Mouse (Mus musculus) heart, embryonic 13.5 days (tissue): ENCODE measurements at regions not wholly inside any gene's neighbourhood (a gene's known extent, or its start where the extent isn't known, plus 50 kb on each side); places are given as distances from the start of the nearest gene placed in this dataset.

Source experiments
- ATAC-seq: fragments of 200-750 bp; cut with Nextera tagmentation; 2 replicates; pipeline ENCODE4 v1.8.0; 2017; ENCODE audit warnings: moderate TSS enrichment; ENCODE audit not compliant: insufficient number of reproducible peaks, low FRiP score, low TSS enrichment; ENCODE audit errors: extremely low read depth
- H3K27ac ChIP-seq: fragments of 300-500 bp; sonication (generic); replicated peaks from 2 replicates; pipeline ENCODE4 v1.5.1; 2015; ENCODE audit warnings: moderate library complexity, mild to moderate bottlenecking, inconsistent platforms
- H3K27me3 ChIP-seq: fragments of 300-500 bp; sonication (generic); replicated peaks from 2 replicates; pipeline ENCODE4 v1.6.1; 2015; ENCODE audit warnings: mild to moderate bottlenecking, inconsistent platforms
- H3K36me3 ChIP-seq: fragments of 300-500 bp; sonication (generic); 2 replicates; pipeline ENCODE4 v1.6.1; 2015; ENCODE audit warnings: mild to moderate bottlenecking, inconsistent platforms
- H3K4me1 ChIP-seq: fragments of 300-500 bp; sonication (generic); 2 replicates; pipeline ENCODE4 v1.6.1; 2015; ENCODE audit warnings: inconsistent platforms
- H3K4me2 ChIP-seq: fragments of 300-500 bp; sonication (generic); 2 replicates; pipeline ENCODE4 v1.6.1; 2015; ENCODE audit warnings: inconsistent platforms, mild to moderate bottlenecking, moderate library complexity
- H3K4me3 ChIP-seq: fragments of 300-500 bp; sonication (generic); 2 replicates; pipeline ENCODE4 v1.5.1; 2015; ENCODE audit warnings: moderate library complexity, mild to moderate bottlenecking, inconsistent platforms
- H3K9ac ChIP-seq: fragments of 300-500 bp; sonication (generic); 2 replicates; pipeline ENCODE4 v1.6.1; 2015; ENCODE audit warnings: inconsistent platforms, mild to moderate bottlenecking, moderate library complexity
- H3K9me3 ChIP-seq: fragments of 300-500 bp; sonication (generic); 2 replicates; pipeline ENCODE4 v1.6.1; 2016; ENCODE audit warnings: inconsistent platforms
- WGBS: fragments of 180-500 bp; shearing (Covaris S2); methylation state at CpG from one replicate; pipeline ENCODE4 v1.1.7; 2015; ENCODE audit warnings: mixed read lengths; 5-methylcytosine and 5-hydroxymethylcytosine counted together

- H3K36me3 ChIP-seq, result no peaks in the 10 kb centered on the region
Observed at GRCm38 (mm10) chr12:16060461-16060860, 243.7 kb upstream of the Trib2 start.

GRCm38 (mm10) chr12:16058255-16058654, 241.5 kb upstream of the Trib2 start:
- WGBS, result 76% methylated on average over 3 of the region's 3 CpGs
- ATAC-seq, result no peak
- H3K36me3 ChIP-seq, result no peaks in the 10 kb centered on the region
- H3K9ac ChIP-seq, result no peak overlapping the region
- H3K27me3 ChIP-seq, result no peaks in the 10 kb centered on the region
- H3K27ac ChIP-seq, result no peak overlapping the region
- H3K4me1 ChIP-seq, result no peaks in the 10 kb centered on the region
- H3K9me3 ChIP-seq, result no peaks in the 10 kb centered on the region
- no peak overlapping the region for H3K4me3 ChIP-seq
- H3K4me2 ChIP-seq, result no peak overlapping the region

More at GRCm38 (mm10) chr12:16060461-16060860, 243.7 kb upstream of the Trib2 start:
- Histone ChIP-seq H3K27ac (no peak overlapping the region), H3K27me3 (no peaks in the 10 kb centered on the region), H3K4me2 (no peak overlapping the region), H3K9ac (no peak overlapping the region), H3K4me3 (no peak overlapping the region), H3K9me3 (no peaks in the 10 kb centered on the region), H3K4me1 (no peaks in the 10 kb centered on the region)
- 58% methylated on average over 5 of the region's 5 CpGs for WGBS
- no peak for ATAC-seq

GRCm38 (mm10) chr12:16056831-16057230, 240.1 kb upstream of the Trib2 start:
- Histone ChIP-seq H3K4me2 (no peak overlapping the region), H3K27ac (no peak overlapping the region), H3K9me3 (no peaks in the 10 kb centered on the region), H3K9ac (no peak overlapping the region), H3K4me1 (no peaks in the 10 kb centered on the region), H3K27me3 (no peaks in the 10 kb centered on the region), H3K4me3 (no peak overlapping the region), H3K36me3 (no peaks in the 10 kb centered on the region)
- no peak for ATAC-seq
- WGBS, result 53% methylated on average over 2 of the region's 2 CpGs

- H3K4me3 ChIP-seq, result no peak overlapping the region
- H3K4me2 ChIP-seq, result no peak overlapping the region
- no peaks in the 10 kb centered on the region for H3K27me3 ChIP-seq
- H3K4me1 ChIP-seq, result no peaks in the 10 kb centered on the region
- no peak overlapping the region for H3K9ac ChIP-seq
- H3K27ac ChIP-seq, result no peak overlapping the region
- no peaks in the 10 kb centered on the region for H3K36me3 ChIP-seq
- 53% methylated on average over 1 of the region's 1 CpGs for whole genome bisulfite sequencing
- H3K9me3 ChIP-seq, result no peaks in the 10 kb centered on the region
- no peak for ATAC-seq
Observed at GRCm38 (mm10) chr12:16056216-16056615, 239.5 kb upstream of the Trib2 start.

- H3K36me3 ChIP-seq, result no peaks in the 10 kb centered on the region
- H3K9me3 ChIP-seq, result no peaks in the 10 kb centered on the region
- H3K27ac ChIP-seq, result no peak overlapping the region
- no peak overlapping the region for H3K9ac ChIP-seq
- H3K4me2 ChIP-seq, result no peak overlapping the region
- no peak overlapping the region for H3K4me3 ChIP-seq
- no peaks in the 10 kb centered on the region for H3K4me1 ChIP-seq
- 73% methylated on average over 2 of the region's 2 CpGs for WGBS
- no peak for ATAC-seq
- H3K27me3 ChIP-seq, result no peaks in the 10 kb centered on the region
Observed at GRCm38 (mm10) chr12:16054591-16054990, 237.9 kb upstream of the Trib2 start.

GRCm38 (mm10) chr12:16053735-16054134, 237.0 kb upstream of the Trib2 start:
- Histone ChIP-seq H3K4me2 (no peak overlapping the region), H3K36me3 (no peaks in the 10 kb centered on the region), H3K27me3 (no peaks in the 10 kb centered on the region), H3K27ac (no peak overlapping the region), H3K9ac (no peak overlapping the region), H3K4me3 (no peak overlapping the region), H3K4me1 (no peaks in the 10 kb centered on the region), H3K9me3 (no peaks in the 10 kb centered on the region)
- ATAC-seq, result no peak
- 60% methylated on average over 3 of the region's 3 CpGs for WGBS

GRCm38 (mm10) chr12:16052998-16053397, 236.3 kb upstream of the Trib2 start:
- WGBS, result 58% methylated on average over 1 of the region's 1 CpGs
- no peak for ATAC-seq
- H3K9ac ChIP-seq, result no peak overlapping the region
- no peaks in the 10 kb centered on the region for H3K27me3 ChIP-seq
- H3K4me2 ChIP-seq, result no peak overlapping the region
- no peaks in the 10 kb centered on the region for H3K36me3 ChIP-seq
- H3K4me1 ChIP-seq, result no peaks in the 10 kb centered on the region
- H3K27ac ChIP-seq, result no peak overlapping the region
- H3K9me3 ChIP-seq, result no peaks in the 10 kb centered on the region
- no peak overlapping the region for H3K4me3 ChIP-seq

- Histone ChIP-seq H3K9me3 (no peaks in the 10 kb centered on the region), H3K9ac (no peak overlapping the region), H3K4me1 (no peaks in the 10 kb centered on the region), H3K36me3 (no peaks in the 10 kb centered on the region), H3K4me3 (no peak overlapping the region), H3K27me3 (no peaks in the 10 kb centered on the region), H3K27ac (no peak overlapping the region), H3K4me2 (no peak overlapping the region)
- 74% methylated on average over 3 of the region's 3 CpGs for WGBS
- ATAC-seq, result no peak
Observed at GRCm38 (mm10) chr12:16052353-16052752, 235.6 kb upstream of the Trib2 start.

GRCm38 (mm10) chr12:16051439-16051838, 234.7 kb upstream of the Trib2 start:
- 81% methylated on average over 2 of the region's 2 CpGs for WGBS

GRCm38 (mm10) chr12:16049545-16049944, 232.8 kb upstream of the Trib2 start:
- Histone ChIP-seq H3K4me2 (no peak overlapping the region), H3K27me3 (no peaks in the 10 kb centered on the region), H3K4me1 (peaks cover 11% of the 10 kb centered on the region), H3K9me3 (no peaks in the 10 kb centered on the region), H3K27ac (no peak overlapping the region), H3K4me3 (no peak overlapping the region), H3K36me3 (no peaks in the 10 kb centered on the region), H3K9ac (no peak overlapping the region)
- WGBS, result 78% methylated on average over 4 of the region's 4 CpGs
- no peak for ATAC-seq

More at GRCm38 (mm10) chr12:16051439-16051838, 234.7 kb upstream of the Trib2 start:
- Histone ChIP-seq H3K4me2 (no peak overlapping the region), H3K9ac (no peak overlapping the region), H3K4me1 (peaks cover 4% of the 10 kb centered on the region), H3K9me3 (no peaks in the 10 kb centered on the region), H3K36me3 (no peaks in the 10 kb centered on the region), H3K27me3 (no peaks in the 10 kb centered on the region), H3K27ac (no peak overlapping the region), H3K4me3 (no peak overlapping the region)
- no peak for ATAC-seq

- no peak overlapping the region for H3K4me2 ChIP-seq
- no peak for ATAC-seq
- no peak overlapping the region for H3K9ac ChIP-seq
- H3K27ac ChIP-seq, result no peak overlapping the region
- H3K36me3 ChIP-seq, result no peaks in the 10 kb centered on the region
- no peaks in the 10 kb centered on the region for H3K9me3 ChIP-seq
- peaks cover 11% of the 10 kb centered on the region for H3K4me1 ChIP-seq
- no peaks in the 10 kb centered on the region for H3K27me3 ChIP-seq
- H3K4me3 ChIP-seq, result no peak overlapping the region
- WGBS, result 39% methylated on average over 1 of the region's 1 CpGs
Observed at GRCm38 (mm10) chr12:16046643-16047042, 229.9 kb upstream of the Trib2 start.

- Histone ChIP-seq H3K27ac (no peak overlapping the region), H3K36me3 (no peaks in the 10 kb centered on the region), H3K27me3 (no peaks in the 10 kb centered on the region), H3K9ac (no peak overlapping the region), H3K9me3 (no peaks in the 10 kb centered on the region), H3K4me3 (no peak overlapping the region), H3K4me2 (no peak overlapping the region), H3K4me1 (peaks cover 11% of the 10 kb centered on the region)
- ATAC-seq, result no peak
- WGBS, result 62% methylated on average over 5 of the region's 5 CpGs
Observed at GRCm38 (mm10) chr12:16045791-16046494, 229.2 kb upstream of the Trib2 start.
